Mouse (Mus musculus) small intestine, adult 2 months (tissue): Measurements from ENCODE around the gene Entpd1.

Experiments used
- CTCF ChIP-seq: fragments of 200-500 bp; IDR thresholded peaks from 2 replicates; pipeline ENCODE4 v1.5.1; 2012; ENCODE audit warnings: low read depth, mild to moderate bottlenecking, control low read depth, inconsistent platforms, low read length, moderate library complexity, mixed read lengths; ENCODE audit not compliant: insufficient replicate concordance, insufficient read length; ENCODE audit errors: extremely low read depth
- POLR2A ChIP-seq: fragments of 200-500 bp; IDR thresholded peaks from 2 replicates; pipeline ENCODE4 v1.6.1; 2012; ENCODE audit warnings: low read depth, mild to moderate bottlenecking, control low read depth, inconsistent platforms, low read length, moderate library complexity

- TF ChIP-seq POLR2A (no peak), CTCF (no peak)
Observed at GRCm38 (mm10) chr19:40760071-40760470, 147.9 kb downstream of the Entpd1 start.
